Mouse (Mus musculus) ES-CJ7 (cell line): ENCODE data around the gene Ets1.

Source experiments
- DNase-seq: peaks from one replicate; pipeline ENCODE4 v3.0.0; 2011; ENCODE audit warnings: low read depth, low spot score

The Ets1 gene

GRCm38 (mm10) chr9:32758280-32758905, 122.4 kb downstream of the Ets1 start:
- DNase-seq: no peak

- no peak for DNase-seq
Observed at GRCm38 (mm10) chr9:32760649-32761157, 124.7 kb downstream of the Ets1 start.

- DNase-seq: no peak
Observed at GRCm38 (mm10) chr9:32761326-32761725, 125.3 kb downstream of the Ets1 start.

GRCm38 (mm10) chr9:32764374-32764773, 128.4 kb downstream of the Ets1 start:
- no peak for DNase-seq

- no peak for DNase-seq
Observed at GRCm38 (mm10) chr9:32765123-32765522, 129.1 kb downstream of the Ets1 start.

- DNase-seq: no peak
Observed at GRCm38 (mm10) chr9:32778866-32779265, 142.8 kb downstream of the Ets1 start.

GRCm38 (mm10) chr9:32782391-32783092, 146.5 kb downstream of the Ets1 start:
- no peak for DNase-seq

GRCm38 (mm10) chr9:32787091-32787490, 151.1 kb downstream of the Ets1 start:
- DNase-seq: no peak

- no peak for DNase-seq
Observed at GRCm38 (mm10) chr9:32787615-32788014, 151.6 kb downstream of the Ets1 start.

GRCm38 (mm10) chr9:32789306-32789705, 153.3 kb downstream of the Ets1 start:
- DNase-seq: no peak

GRCm38 (mm10) chr9:32791699-32792098, 155.7 kb downstream of the Ets1 start:
- DNase-seq: no peak

- no peak for DNase-seq
Observed at GRCm38 (mm10) chr9:32798171-32798570, 162.2 kb downstream of the Ets1 start.

- DNase-seq: no peak
Observed at GRCm38 (mm10) chr9:32806106-32806505, 170.1 kb downstream of the Ets1 start.
